Mouse (Mus musculus): ENCODE data around the gene Slc35c2.

Gene Slc35c2

DNA sequence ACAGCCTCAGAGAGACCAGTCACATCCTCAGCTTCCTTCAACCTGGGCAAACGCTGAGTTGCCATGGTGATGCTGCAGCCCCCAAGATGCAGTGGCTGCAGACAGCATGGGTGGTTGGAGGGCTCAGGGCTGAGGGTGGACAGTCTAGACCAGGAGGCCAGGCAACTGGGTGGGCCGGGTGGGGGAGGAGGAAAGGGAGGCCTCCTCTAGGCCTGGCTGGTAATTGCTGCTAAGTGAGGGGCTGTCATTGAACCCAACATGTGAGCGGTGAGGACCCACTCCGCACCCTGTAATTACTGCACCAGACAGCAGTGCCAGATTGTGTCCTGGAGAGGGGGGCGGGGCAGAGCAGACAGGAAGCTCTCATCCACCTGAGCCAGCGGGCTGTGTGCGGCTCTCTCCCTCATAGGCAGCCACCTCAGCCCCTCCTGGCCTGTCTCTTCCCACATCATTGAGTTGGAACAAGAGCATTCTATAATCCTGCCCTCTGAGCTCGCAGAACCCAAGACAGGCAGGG lies 12.5 kb downstream of the Slc35c2 start:
- no peak for DNase-seq (ENCODE audit: low read depth)

DNA sequence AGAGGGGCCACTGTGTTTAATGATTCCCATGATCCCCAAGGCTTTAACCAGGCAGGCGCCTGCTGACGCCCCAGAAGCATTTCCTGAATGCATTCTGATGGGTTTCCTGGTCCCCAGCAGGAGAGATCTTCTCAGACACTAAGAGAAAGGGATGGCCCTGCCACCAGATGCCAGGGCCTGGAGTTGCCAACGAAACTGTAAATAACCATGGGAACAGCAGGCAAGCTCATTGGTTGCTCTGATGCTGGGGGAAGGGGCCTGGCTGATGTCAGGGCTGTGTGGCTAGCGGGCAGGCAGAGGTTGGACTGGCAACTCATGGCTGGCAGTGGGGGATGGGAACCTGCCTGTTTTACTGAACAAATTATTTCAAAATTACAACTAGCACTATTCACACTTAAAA lies 14.1 kb downstream of the Slc35c2 start:
- no peak for DNase-seq (ENCODE audit: low read depth)

- no peak for DNase-seq (ENCODE audit: low read depth)
Measured at GRCm38 (mm10) chr2:165271326-165271725, 16.3 kb downstream of the Slc35c2 start.

DNA sequence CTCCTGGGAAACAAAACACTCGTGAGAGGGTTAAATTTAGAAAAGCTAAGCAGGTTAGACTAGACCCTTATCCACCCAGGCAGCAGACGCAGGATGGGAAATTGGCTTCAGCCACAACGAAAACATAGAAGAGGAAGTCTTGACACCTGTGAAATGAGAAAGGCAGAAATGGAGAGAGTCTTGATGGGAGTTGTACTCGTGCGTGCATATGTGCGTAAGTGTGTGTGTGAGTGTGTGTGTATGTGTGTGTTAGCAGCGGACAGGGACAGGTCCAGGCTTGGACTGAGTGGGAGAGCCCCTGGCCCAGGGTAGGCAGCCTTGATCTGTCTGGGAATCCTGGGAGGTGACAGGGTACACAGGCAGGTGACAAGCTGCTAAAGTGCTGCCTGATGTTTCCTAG lies 16.8 kb downstream of the Slc35c2 start:
- DNase-seq (ENCODE audit: low read depth), result no peak

DNA sequence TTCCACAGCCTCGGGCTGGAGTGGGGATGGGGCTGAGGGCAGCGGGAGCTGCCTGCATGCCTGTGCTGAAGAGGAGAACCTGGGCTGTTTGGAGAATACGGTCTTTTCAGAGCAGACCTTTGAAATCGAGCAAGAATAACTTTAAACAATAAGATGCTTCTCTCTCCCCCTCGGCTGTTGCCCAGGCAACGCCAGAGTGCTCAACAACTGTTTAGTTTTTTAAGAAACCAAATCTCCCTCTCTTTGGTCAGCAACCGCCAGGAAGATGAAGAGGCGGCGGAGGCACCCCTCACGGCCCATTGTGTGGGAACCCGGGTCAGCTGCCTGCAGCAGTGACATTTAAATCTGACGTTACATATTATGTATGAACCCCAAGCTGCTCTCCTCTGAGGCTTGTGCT lies 20.9 kb downstream of the Slc35c2 start:
- DNase-seq (ENCODE audit: low read depth), result no peak

GRCm38 (mm10) chr2:165263861-165264260 lies 23.8 kb downstream of the Slc35c2 start:
- no peak for DNase-seq (ENCODE audit: low read depth)

GRCm38 (mm10) chr2:165262274-165262990 lies 25.2 kb downstream of the Slc35c2 start:
- DNase-seq (ENCODE audit: low read depth), result no peak

DNA sequence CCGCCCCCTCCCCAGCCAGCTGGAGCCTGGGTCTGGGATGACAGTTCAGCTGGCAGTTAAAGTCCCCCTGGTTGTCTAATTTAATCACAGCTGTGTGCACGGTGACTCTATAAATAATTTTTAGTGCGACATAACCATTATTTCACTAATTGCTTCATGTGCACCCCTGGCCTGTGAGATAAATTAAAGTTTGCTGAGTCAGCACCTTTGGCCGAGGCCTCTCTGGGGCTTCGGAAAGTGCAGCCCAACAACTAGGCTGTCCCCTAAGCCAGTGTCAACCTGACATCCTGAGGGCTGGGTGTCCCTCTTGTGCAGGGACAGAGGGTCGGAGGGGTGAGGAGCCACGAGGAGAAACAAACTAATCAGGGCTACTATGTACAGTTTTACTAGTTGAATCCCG lies 27.8 kb downstream of the Slc35c2 start:
- no peak for DNase-seq (ENCODE audit: low read depth)

- DNase-seq (ENCODE audit: low read depth), result no peak
Measured at GRCm38 (mm10) chr2:165258321-165258720, 29.3 kb downstream of the Slc35c2 start.

DNA sequence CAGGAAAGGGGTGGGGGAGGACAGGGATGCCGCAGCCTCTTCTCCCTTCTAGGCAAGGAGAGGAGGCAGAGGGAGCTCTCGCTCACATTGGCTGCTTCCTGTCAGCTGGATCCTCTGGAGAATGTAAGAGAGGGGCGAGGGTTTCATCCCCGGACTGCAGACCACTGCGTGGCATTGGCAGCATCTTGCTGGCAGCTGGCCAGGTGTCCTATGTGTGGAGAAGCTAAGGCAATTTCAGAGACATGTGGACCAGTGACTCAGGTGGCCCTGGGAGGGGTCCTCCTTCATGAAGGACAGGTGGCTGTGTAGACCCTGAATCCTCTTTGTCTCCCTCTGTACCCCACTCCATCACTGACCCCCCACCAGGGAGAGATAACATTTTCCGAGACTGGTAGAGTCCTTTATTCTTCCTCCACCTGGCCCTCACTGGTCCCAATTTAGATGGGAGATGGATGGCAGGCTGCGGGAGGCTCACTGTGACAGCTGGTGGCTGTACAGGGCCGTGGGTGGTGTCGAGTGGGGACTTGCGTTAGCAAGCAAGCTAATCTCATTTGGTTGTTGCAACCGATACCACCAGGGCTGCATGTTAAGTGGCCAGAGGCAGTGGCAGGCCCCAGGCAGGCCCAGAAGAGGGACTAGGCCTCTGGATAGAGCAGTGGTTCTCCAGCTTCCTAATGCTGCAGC lies 30.4 kb downstream of the Slc35c2 start:
- DNase-seq (ENCODE audit: low read depth), result no peak

- DNase-seq (ENCODE audit: low read depth), result no peak
Measured at GRCm38 (mm10) chr2:165256213-165256612, 31.5 kb downstream of the Slc35c2 start.

- DNase-seq (ENCODE audit: low read depth), result no peak
Measured at GRCm38 (mm10) chr2:165253867-165254266, 33.8 kb downstream of the Slc35c2 start.

DNA sequence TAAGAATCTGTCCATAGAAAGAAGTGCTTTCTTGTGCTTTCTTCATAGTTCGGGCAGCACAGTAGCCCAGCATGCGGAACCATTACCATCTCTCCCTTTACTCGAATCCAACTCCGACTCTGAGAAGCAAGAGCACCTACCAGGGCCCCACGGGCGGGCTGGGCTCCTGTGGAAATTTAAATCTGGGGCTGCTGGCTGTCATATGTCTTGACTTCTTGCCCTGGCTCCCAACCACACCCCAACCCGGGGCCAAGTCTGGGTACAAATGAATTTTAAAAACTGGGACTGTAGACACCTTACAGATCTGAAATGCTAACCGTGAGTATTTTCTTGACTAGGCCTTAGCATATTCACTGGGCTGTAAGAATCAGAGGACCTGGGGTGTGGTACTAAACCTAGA lies 34.4 kb downstream of the Slc35c2 start:
- no peak for DNase-seq (ENCODE audit: low read depth)

- DNase-seq (ENCODE audit: low read depth), result no peak
Measured at GRCm38 (mm10) chr2:165252801-165253200, 34.9 kb downstream of the Slc35c2 start.

- DNase-seq (ENCODE audit: low read depth), result no peak
Measured at GRCm38 (mm10) chr2:165252381-165252780, 35.3 kb downstream of the Slc35c2 start.

DNA sequence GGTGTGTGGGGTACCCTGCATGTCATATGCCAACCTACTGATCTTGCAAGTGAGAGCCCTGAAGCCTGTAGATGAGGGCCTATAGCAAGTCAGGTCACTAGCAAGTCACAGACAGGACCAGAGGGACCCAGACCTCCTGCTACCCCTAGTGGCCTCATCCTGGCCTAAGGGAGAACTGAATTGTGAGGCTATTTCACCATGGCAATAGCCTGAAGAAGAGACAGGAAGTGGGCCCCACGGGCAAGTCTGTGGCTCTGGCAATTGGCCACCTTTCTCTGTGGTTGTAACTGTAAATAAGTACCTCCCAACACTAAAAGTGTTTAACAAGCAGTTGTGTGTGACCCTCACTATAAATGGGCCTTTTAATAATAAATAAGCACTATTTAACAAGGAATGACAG lies 36.8 kb downstream of the Slc35c2 start:
- no peak for DNase-seq (ENCODE audit: low read depth)

- DNase-seq (ENCODE audit: low read depth), result no peak
Measured at GRCm38 (mm10) chr2:165248967-165249366, 38.7 kb downstream of the Slc35c2 start.

DNA sequence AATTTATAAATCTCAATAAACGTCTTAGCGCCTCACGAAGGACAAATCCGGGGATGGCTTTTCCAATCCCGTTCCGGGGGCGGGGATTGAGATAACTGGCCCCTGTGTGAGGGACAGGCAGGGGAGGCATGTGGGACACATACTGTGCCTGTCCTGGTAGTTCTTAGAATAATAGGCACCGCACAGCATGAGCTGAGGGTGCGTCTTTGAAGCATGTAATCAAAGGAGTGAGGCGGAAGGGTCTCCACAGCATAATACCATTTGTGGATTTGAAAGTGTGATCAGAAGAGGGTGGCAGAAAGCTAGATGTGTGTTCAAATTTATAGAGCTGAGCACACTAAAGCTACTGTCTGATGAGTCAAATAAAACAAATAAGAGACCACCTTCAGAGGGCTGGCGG lies 41.3 kb downstream of the Slc35c2 start:
- DNase-seq (ENCODE audit: low read depth), result no peak

- DNase-seq (ENCODE audit: low read depth), result no peak
Measured at GRCm38 (mm10) chr2:165243122-165243720, 44.4 kb downstream of the Slc35c2 start.

DNA sequence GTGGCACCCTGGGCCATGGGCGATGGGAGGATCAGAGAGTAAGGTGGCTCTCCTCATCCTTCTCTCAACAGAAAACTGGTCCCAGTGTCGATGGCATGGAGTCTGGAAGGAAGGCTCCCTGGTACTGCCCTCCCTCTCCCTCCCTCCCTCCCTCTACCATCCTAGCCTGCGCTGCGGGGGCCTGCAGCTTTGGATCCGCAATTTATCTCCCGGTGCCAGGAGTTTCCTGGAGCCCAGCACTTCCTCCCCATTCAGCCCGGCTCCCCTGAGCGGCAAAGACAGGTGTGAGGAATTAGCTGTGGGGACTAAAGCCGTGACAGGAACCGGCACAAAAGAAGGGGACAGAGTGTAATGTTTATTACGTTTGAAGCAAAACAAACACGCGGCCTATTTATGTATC lies 45.1 kb downstream of the Slc35c2 start:
- no peak for DNase-seq (ENCODE audit: low read depth)

- DNase-seq (ENCODE audit: low read depth), result no peak
Measured at GRCm38 (mm10) chr2:165241786-165242185, 45.9 kb downstream of the Slc35c2 start.

DNA sequence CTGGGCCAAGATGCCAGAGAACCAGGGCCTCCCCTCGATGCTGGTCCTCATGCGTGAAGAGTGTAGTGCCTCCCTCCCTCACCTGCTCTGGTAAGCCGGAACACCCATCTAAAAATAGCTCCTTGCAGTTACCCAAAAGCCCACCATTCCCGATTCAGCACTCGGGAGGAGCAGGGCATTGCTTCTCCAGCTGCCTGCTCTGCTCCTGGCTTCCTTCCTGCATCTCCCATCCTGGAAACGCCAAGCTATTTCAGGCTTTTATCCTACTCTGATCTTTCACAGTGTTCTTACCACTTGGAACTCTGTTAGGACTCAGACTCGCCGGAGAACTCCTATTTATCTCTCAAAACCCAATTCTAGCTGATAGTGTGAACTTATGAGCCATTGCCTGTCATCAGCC lies 47.3 kb downstream of the Slc35c2 start:
- no peak for DNase-seq (ENCODE audit: low read depth)

GRCm38 (mm10) chr2:165239533-165240144 lies 48.0 kb downstream of the Slc35c2 start:
- no peak for DNase-seq (ENCODE audit: low read depth)
